12 mouse cellular contexts compared by ENCODE assay signal in genomic region chr7:67499516-67499915, GRCm38 (mm10).
DNase-seq lines count a peak whose midpoint lies in the region; ATAC-seq and TF ChIP-seq lines count a peak whose summit lies in the region.
"Had no signal": no experiment of that assay in that cellular context is flagged by ENCODE, and none has a peak within 500 bp of the region (broad histone marks: within the 10 kb centered on the region; RNA-seq: fewer than 3 reads in every experiment).

No protein-coding gene starts in this region.

- no peak overlapping the region for H3K9ac ChIP-seq in forebrain, embryonic 13.5 days
- H3K9ac ChIP-seq: liver, embryonic 14.5 days; neural tube, embryonic 12.5 days; stomach, embryonic 15.5 days had no signal

- H3K9me3 ChIP-seq in forebrain, embryonic 13.5 days (replicated peaks), result no peaks in the 10 kb centered on the region
- H3K9me3 ChIP-seq: neural tube, embryonic 12.5 days; stomach, embryonic 15.5 days had no signal

- H3K27me3 ChIP-seq in cerebellum, adult 2 months (ENCODE audit: control insufficient read depth, insufficient read depth, low read length), result no peaks in the 10 kb centered on the region
- H3K27me3 ChIP-seq in forebrain, embryonic 13.5 days, result no peaks in the 10 kb centered on the region
- H3K27me3 ChIP-seq: neural tube, embryonic 12.5 days; stomach, embryonic 15.5 days had no signal

- H3K4me2 ChIP-seq in forebrain, embryonic 13.5 days, result no peak overlapping the region
- H3K4me2 ChIP-seq: neural tube, embryonic 12.5 days; stomach, embryonic 15.5 days had no signal

- TF ChIP-seq POLR2A in cerebellum, adult 2 months (IDR thresholded peaks at IDR 0.05; ENCODE audit: borderline replicate concordance, insufficient read depth, low read length), result no peak

- WGBS in cerebellum, adult 2 months, result 51% methylated on average over 7 of the region's 7 CpGs
- 87% methylated on average over 7 of the region's 7 CpGs for WGBS in forebrain, embryonic 13.5 days

- no peaks in the 10 kb centered on the region for H3K36me3 ChIP-seq in forebrain, embryonic 13.5 days (ENCODE audit: poor library complexity, severe bottlenecking)
- H3K36me3 ChIP-seq: neural tube, embryonic 12.5 days; stomach, embryonic 15.5 days had no signal

- no peak for TF ChIP-seq CTCF in cerebellum, adult 2 months (IDR thresholded peaks at IDR 0.05; ENCODE audit: borderline replicate concordance, insufficient read depth, low read depth, low read length)

- no peak overlapping the region for H3K4me3 ChIP-seq in cerebellum, adult 2 months (replicated peaks; ENCODE audit: insufficient read depth, low read depth, low read length)
- no peak overlapping the region for H3K4me3 ChIP-seq in forebrain, embryonic 13.5 days
- H3K4me3 ChIP-seq: neural tube, embryonic 12.5 days; stomach, embryonic 15.5 days had no signal

- no peak overlapping the region for H3K27ac ChIP-seq in cerebellum, adult 2 months (ENCODE audit: insufficient read depth, low read length)
- H3K27ac ChIP-seq in forebrain, embryonic 13.5 days, result no peak overlapping the region
- H3K27ac ChIP-seq: liver, embryonic 14.5 days; neural tube, embryonic 12.5 days; stomach, embryonic 15.5 days had no signal

- peaks cover 17% of the 10 kb centered on the region for H3K4me1 ChIP-seq in cerebellum, adult 2 months (ENCODE audit: control insufficient read depth, insufficient read depth, low read length)
- peaks cover 14% of the 10 kb centered on the region for H3K4me1 ChIP-seq in forebrain, embryonic 13.5 days

- peak; percentile 33 for DNase-seq in ovary, postnatal 14 days (ENCODE audit: low spot score)
- no peak for DNase-seq in ovary, postnatal 36 days (ENCODE audit: low spot score)
- DNase-seq in cerebellum, adult 2 months, result peak; percentile 74 to 87
- DNase-seq in gastrocnemius, postnatal 10 days, result peak; percentile 59
- DNase-seq in heart, postnatal 4 days, result peak; percentile 82
- no peak for DNase-seq in spleen, adult 12 weeks (ENCODE audit: low spot score)
- DNase-seq: kidney, postnatal 4 days had no signal

- no peak for ATAC-seq in forebrain, embryonic 13.5 days
- ATAC-seq in CD4-positive, CD25-positive, alpha-beta regulatory T cell, adult 4 months, result no peak

Comparison
In these comparisons a context has a peak if more than half of its experiments do, and no peak if none do; other contexts are left out.
1. DNase-seq: peak in ovary, postnatal 14 days (single experiment), cerebellum, adult 2 months (2 of 2), gastrocnemius, postnatal 10 days (single experiment) and heart, postnatal 4 days (single experiment); none in ovary, postnatal 36 days (single experiment) and spleen, adult 12 weeks (single experiment).